Mouse (Mus musculus): ENCODE measurements around the gene Srsf1. TPM values are rescaled to one million over a fixed set of nuclear protein-coding genes. Genes with fewer than 3 reads are reported as not detected.

Gene Srsf1
- polyA plus RNA-seq, 1 experiment from 2014 or later: 413 TPM

GRCm38 (mm10) chr11:88046323-88046937, 743 bp upstream of the Srsf1 start:
- peaks cover 37% of the 10 kb centered on the region for H3K4me1 ChIP-seq
- peak overlapping the region; percentile 94 for H3K4me3 ChIP-seq
- H3K9me3 ChIP-seq (replicated peaks): no peaks in the 10 kb centered on the region
- peak overlapping the region; percentile 100 for H3K27ac ChIP-seq (replicated peaks)
- peaks cover 49% of the 10 kb centered on the region for H3K36me3 ChIP-seq
- WGBS: 69% methylated on average over 17 of the region's 17 CpGs
- DNase-seq (ENCODE audit: low spot score): no peak
- no peaks in the 10 kb centered on the region for H3K27me3 ChIP-seq (ENCODE audit: low read depth, poor library complexity, severe bottlenecking)

GRCm38 (mm10) chr11:88047871-88048531, 828 bp downstream of the Srsf1 start:
- WGBS: under 1% methylated on average over 76 of the region's 76 CpGs
- DNase-seq (ENCODE audit: low spot score): peak; percentile 77
- H3K9me3 ChIP-seq (replicated peaks): no peaks in the 10 kb centered on the region
- H3K27me3 ChIP-seq (ENCODE audit: low read depth, poor library complexity, severe bottlenecking): no peaks in the 10 kb centered on the region
- peaks cover 44% of the 10 kb centered on the region for H3K4me1 ChIP-seq
- H3K4me3 ChIP-seq: peak overlapping the region; percentile 94
- H3K36me3 ChIP-seq: peaks cover 49% of the 10 kb centered on the region
- H3K27ac ChIP-seq (replicated peaks): peak overlapping the region; percentile 100

GRCm38 (mm10) chr11:88048961-88049670, 1.9 kb downstream of the Srsf1 start:
- WGBS: 40% methylated on average over 26 of the region's 26 CpGs
- Histone ChIP-seq H3K4me3 (peak overlapping the region; percentile 94), H3K4me1 (peaks cover 44% of the 10 kb centered on the region), H3K27ac (replicated peaks) (peak overlapping the region; percentile 100), H3K27me3 (ENCODE audit: low read depth, poor library complexity, severe bottlenecking) (no peaks in the 10 kb centered on the region), H3K9me3 (replicated peaks) (no peaks in the 10 kb centered on the region), H3K36me3 (peaks cover 57% of the 10 kb centered on the region)
- DNase-seq (ENCODE audit: low spot score): no peak

- no peak for DNase-seq (ENCODE audit: low spot score)
- peak overlapping the region; percentile 94 for H3K4me3 ChIP-seq
- peaks cover 44% of the 10 kb centered on the region for H3K4me1 ChIP-seq
- no peak overlapping the region for H3K27ac ChIP-seq (replicated peaks)
- no peaks in the 10 kb centered on the region for H3K27me3 ChIP-seq (ENCODE audit: low read depth, poor library complexity, severe bottlenecking)
- no peaks in the 10 kb centered on the region for H3K9me3 ChIP-seq (replicated peaks)
- H3K36me3 ChIP-seq: peaks cover 61% of the 10 kb centered on the region
Observed at GRCm38 (mm10) chr11:88049732-88050131, 2.6 kb downstream of the Srsf1 start.

GRCm38 (mm10) chr11:88052638-88053037, 5.5 kb downstream of the Srsf1 start:
- Histone ChIP-seq H3K36me3 (peaks cover 69% of the 10 kb centered on the region), H3K27me3 (ENCODE audit: low read depth, poor library complexity, severe bottlenecking) (no peaks in the 10 kb centered on the region), H3K4me3 (no peak overlapping the region), H3K9me3 (replicated peaks) (no peaks in the 10 kb centered on the region), H3K27ac (replicated peaks) (no peak overlapping the region), H3K4me1 (peaks cover 33% of the 10 kb centered on the region)
- DNase-seq (ENCODE audit: low spot score): no peak
- WGBS: 89% methylated on average over 4 of the region's 4 CpGs

- Histone ChIP-seq H3K9me3 (replicated peaks) (no peaks in the 10 kb centered on the region), H3K4me1 (peaks cover 35% of the 10 kb centered on the region), H3K27me3 (ENCODE audit: low read depth, poor library complexity, severe bottlenecking) (no peaks in the 10 kb centered on the region), H3K4me3 (no peak overlapping the region), H3K36me3 (peaks cover 65% of the 10 kb centered on the region), H3K27ac (replicated peaks) (no peak overlapping the region)
- WGBS: 64% methylated on average over 3 of the region's 3 CpGs
- no peak for DNase-seq (ENCODE audit: low spot score)
Observed at GRCm38 (mm10) chr11:88053821-88054220, 6.6 kb downstream of the Srsf1 start.

- Histone ChIP-seq H3K9me3 (replicated peaks) (no peaks in the 10 kb centered on the region), H3K27ac (replicated peaks) (no peak overlapping the region), H3K27me3 (ENCODE audit: low read depth, poor library complexity, severe bottlenecking) (no peaks in the 10 kb centered on the region), H3K4me3 (no peak overlapping the region), H3K36me3 (peaks cover 57% of the 10 kb centered on the region), H3K4me1 (peaks cover 30% of the 10 kb centered on the region)
- DNase-seq (ENCODE audit: low spot score): peak; percentile 43
- WGBS: 91% methylated on average over 1 of the region's 1 CpGs
Observed at GRCm38 (mm10) chr11:88054589-88054988, 7.4 kb downstream of the Srsf1 start.

GRCm38 (mm10) chr11:88055777-88056176, 8.6 kb downstream of the Srsf1 start:
- Histone ChIP-seq H3K36me3 (peaks cover 45% of the 10 kb centered on the region), H3K4me3 (no peak overlapping the region), H3K4me1 (peaks cover 19% of the 10 kb centered on the region), H3K9me3 (replicated peaks) (no peaks in the 10 kb centered on the region), H3K27me3 (ENCODE audit: low read depth, poor library complexity, severe bottlenecking) (no peaks in the 10 kb centered on the region), H3K27ac (replicated peaks) (no peak overlapping the region)
- DNase-seq (ENCODE audit: low spot score): no peak
- WGBS: 84% methylated on average over 2 of the region's 2 CpGs

- Histone ChIP-seq H3K4me1 (peaks cover 5% of the 10 kb centered on the region; the same call in 1 of the 2 replicates), H3K36me3 (peaks cover 25% of the 10 kb centered on the region), H3K4me3 (no peak overlapping the region), H3K9me3 (replicated peaks) (no peaks in the 10 kb centered on the region), H3K27me3 (ENCODE audit: low read depth, poor library complexity, severe bottlenecking) (no peaks in the 10 kb centered on the region), H3K27ac (replicated peaks) (no peak overlapping the region)
- 77% methylated on average over 2 of the region's 2 CpGs for WGBS
- no peak for DNase-seq (ENCODE audit: low spot score)
Observed at GRCm38 (mm10) chr11:88057788-88058187, 10.6 kb downstream of the Srsf1 start.

GRCm38 (mm10) chr11:88059141-88059540, 12.0 kb downstream of the Srsf1 start:
- peaks cover 12% of the 10 kb centered on the region for H3K36me3 ChIP-seq
- no peaks in the 10 kb centered on the region for H3K27me3 ChIP-seq (ENCODE audit: low read depth, poor library complexity, severe bottlenecking)
- H3K9me3 ChIP-seq (replicated peaks): no peaks in the 10 kb centered on the region
- 47% methylated on average over 2 of the region's 2 CpGs for WGBS
- no peak overlapping the region for H3K27ac ChIP-seq (replicated peaks)
- H3K4me3 ChIP-seq: no peak overlapping the region
- peaks cover 5% of the 10 kb centered on the region; the same call in 1 of the 2 replicates for H3K4me1 ChIP-seq
- no peak for DNase-seq (ENCODE audit: low spot score)

- H3K36me3 ChIP-seq: no peaks in the 10 kb centered on the region
- H3K9me3 ChIP-seq (replicated peaks): no peaks in the 10 kb centered on the region
- no peak for DNase-seq (ENCODE audit: low spot score)
- no peak overlapping the region for H3K27ac ChIP-seq (replicated peaks)
- peaks cover 14% of the 10 kb centered on the region for H3K4me1 ChIP-seq
- WGBS: 83% methylated on average over 2 of the region's 2 CpGs
- H3K27me3 ChIP-seq (ENCODE audit: low read depth, poor library complexity, severe bottlenecking): no peaks in the 10 kb centered on the region
- H3K4me3 ChIP-seq: no peak overlapping the region
Observed at GRCm38 (mm10) chr11:88061892-88062625, 14.9 kb downstream of the Srsf1 start.

- no peaks in the 10 kb centered on the region for H3K9me3 ChIP-seq (replicated peaks)
Observed at GRCm38 (mm10) chr11:88065732-88066131, 18.6 kb downstream of the Srsf1 start.

More at GRCm38 (mm10) chr11:88065732-88066131, 18.6 kb downstream of the Srsf1 start:
- Histone ChIP-seq H3K27me3 (ENCODE audit: low read depth, poor library complexity, severe bottlenecking) (no peaks in the 10 kb centered on the region), H3K27ac (replicated peaks) (no peak overlapping the region), H3K4me3 (no peak overlapping the region), H3K4me1 (peaks cover 27% of the 10 kb centered on the region), H3K36me3 (no peaks in the 10 kb centered on the region)
- DNase-seq (ENCODE audit: low spot score): no peak

All from midbrain, embryonic 10.5 days (tissue).